Mouse (Mus musculus): ENCODE measurements around the gene Ptgir. TPM values are rescaled to one million over a fixed set of nuclear protein-coding genes. Genes with fewer than 3 reads are reported as not detected.

Gene Ptgir
- polyA plus RNA-seq, 1 experiment from 2014 or later = 2.4 TPM

GRCm38 (mm10) chr7:16917447-16917846 lies 11.2 kb downstream of the Ptgir start:
- Histone ChIP-seq H3K4me2 (no peak overlapping the region), H3K9ac (no peak overlapping the region), H3K9me3 (no peaks in the 10 kb centered on the region), H3K36me3 (peaks cover 47% of the 10 kb centered on the region), H3K27me3 (replicated peaks) (no peaks in the 10 kb centered on the region), H3K4me3 (replicated peaks) (no peak overlapping the region), H3K27ac (no peak overlapping the region), H3K4me1 (peaks cover 39% of the 10 kb centered on the region)
- ATAC-seq (ENCODE audit: insufficient read depth, low FRiP score, low read depth) = no peak
- WGBS = 59% methylated on average over 11 of the region's 11 CpGs

- no peak for ATAC-seq (ENCODE audit: insufficient read depth, low FRiP score, low read depth)
- H3K9me3 ChIP-seq = no peaks in the 10 kb centered on the region
- H3K4me1 ChIP-seq = peaks cover 44% of the 10 kb centered on the region
- no peaks in the 10 kb centered on the region for H3K27me3 ChIP-seq (replicated peaks)
- no peak overlapping the region for H3K4me2 ChIP-seq
- peaks cover 47% of the 10 kb centered on the region for H3K36me3 ChIP-seq
- H3K4me3 ChIP-seq (replicated peaks) = no peak overlapping the region
- H3K9ac ChIP-seq = no peak overlapping the region
- H3K27ac ChIP-seq = no peak overlapping the region
- 75% methylated on average over 9 of the region's 9 CpGs for WGBS
Observed at GRCm38 (mm10) chr7:16918014-16918413, 11.7 kb downstream of the Ptgir start.

GRCm38 (mm10) chr7:16918670-16919069 lies 12.4 kb downstream of the Ptgir start:
- peaks cover 47% of the 10 kb centered on the region for H3K36me3 ChIP-seq
- no peak overlapping the region for H3K9ac ChIP-seq
- peaks cover 46% of the 10 kb centered on the region for H3K4me1 ChIP-seq
- no peaks in the 10 kb centered on the region for H3K9me3 ChIP-seq
- WGBS = 67% methylated on average over 3 of the region's 3 CpGs
- no peak for ATAC-seq (ENCODE audit: insufficient read depth, low FRiP score, low read depth)
- no peaks in the 10 kb centered on the region for H3K27me3 ChIP-seq (replicated peaks)
- no peak overlapping the region for H3K4me2 ChIP-seq
- H3K4me3 ChIP-seq (replicated peaks) = no peak overlapping the region
- no peak overlapping the region for H3K27ac ChIP-seq

GRCm38 (mm10) chr7:16919395-16920149 lies 13.3 kb downstream of the Ptgir start:
- peaks cover 46% of the 10 kb centered on the region for H3K4me1 ChIP-seq
- H3K4me2 ChIP-seq = no peak overlapping the region
- no peak overlapping the region for H3K4me3 ChIP-seq (replicated peaks)
- peaks cover 40% of the 10 kb centered on the region for H3K36me3 ChIP-seq
- no peak for ATAC-seq (ENCODE audit: insufficient read depth, low FRiP score, low read depth)
- H3K27me3 ChIP-seq (replicated peaks) = no peaks in the 10 kb centered on the region
- no peak overlapping the region for H3K27ac ChIP-seq
- no peaks in the 10 kb centered on the region for H3K9me3 ChIP-seq
- no peak overlapping the region for H3K9ac ChIP-seq
- 70% methylated on average over 13 of the region's 13 CpGs for whole genome bisulfite sequencing

GRCm38 (mm10) chr7:16920150-16920579 lies 13.9 kb downstream of the Ptgir start:
- no peak for ATAC-seq (ENCODE audit: insufficient read depth, low FRiP score, low read depth)

GRCm38 (mm10) chr7:16920818-16921791 lies 14.8 kb downstream of the Ptgir start:
- WGBS = 43% methylated on average over 21 of the region's 21 CpGs
- Histone ChIP-seq H3K27me3 (replicated peaks) (no peaks in the 10 kb centered on the region), H3K4me2 (peak overlapping the region; percentile 78), H3K9me3 (no peaks in the 10 kb centered on the region), H3K9ac (peak overlapping the region; percentile 97), H3K36me3 (peaks cover 27% of the 10 kb centered on the region), H3K4me3 (replicated peaks) (peak overlapping the region; percentile 98), H3K27ac (peak overlapping the region; percentile 72), H3K4me1 (peaks cover 46% of the 10 kb centered on the region)
- ATAC-seq (ENCODE audit: insufficient read depth, low FRiP score, low read depth) = no peak

More at GRCm38 (mm10) chr7:16920150-16920579, 13.9 kb downstream of the Ptgir start:
- Histone ChIP-seq H3K4me3 (replicated peaks) (no peak overlapping the region), H3K9me3 (no peaks in the 10 kb centered on the region), H3K4me2 (no peak overlapping the region), H3K9ac (no peak overlapping the region), H3K27ac (no peak overlapping the region), H3K36me3 (peaks cover 34% of the 10 kb centered on the region), H3K27me3 (replicated peaks) (no peaks in the 10 kb centered on the region), H3K4me1 (peaks cover 46% of the 10 kb centered on the region)
- 78% methylated on average over 7 of the region's 7 CpGs for WGBS

- Histone ChIP-seq H3K36me3 (peaks cover 20% of the 10 kb centered on the region), H3K9me3 (no peaks in the 10 kb centered on the region), H3K27ac (peak overlapping the region; percentile 72), H3K4me3 (replicated peaks) (peak overlapping the region; percentile 98), H3K4me1 (peaks cover 46% of the 10 kb centered on the region), H3K9ac (peak overlapping the region; percentile 97; the same call in 1 of the 2 replicates), H3K4me2 (peak overlapping the region; percentile 78), H3K27me3 (replicated peaks) (no peaks in the 10 kb centered on the region)
- 34% methylated on average over 6 of the region's 6 CpGs for WGBS
- no peak for ATAC-seq (ENCODE audit: insufficient read depth, low FRiP score, low read depth)
Observed at GRCm38 (mm10) chr7:16921881-16922335, 15.6 kb downstream of the Ptgir start.

GRCm38 (mm10) chr7:16922360-16922973 lies 16.2 kb downstream of the Ptgir start:
- no peak for ATAC-seq (ENCODE audit: insufficient read depth, low FRiP score, low read depth)

GRCm38 (mm10) chr7:16923283-16924036 lies 17.2 kb downstream of the Ptgir start:
- Histone ChIP-seq H3K4me2 (peak overlapping the region; percentile 78), H3K4me1 (peaks cover 39% of the 10 kb centered on the region), H3K36me3 (peaks cover 4% of the 10 kb centered on the region; the same call in 1 of the 2 replicates), H3K27ac (peak overlapping the region; percentile 97), H3K9me3 (no peaks in the 10 kb centered on the region), H3K9ac (peak overlapping the region; percentile 97), H3K27me3 (replicated peaks) (no peaks in the 10 kb centered on the region), H3K4me3 (replicated peaks) (peak overlapping the region; percentile 98)
- under 1% methylated on average over 57 of the region's 57 CpGs for WGBS
- ATAC-seq (ENCODE audit: insufficient read depth, low FRiP score, low read depth) = no peak; the same call in 1 of the 2 replicates

More at GRCm38 (mm10) chr7:16922360-16922973, 16.2 kb downstream of the Ptgir start:
- WGBS = 34% methylated on average over 10 of the region's 10 CpGs
- H3K36me3 ChIP-seq = peaks cover 14% of the 10 kb centered on the region
- H3K4me1 ChIP-seq = peaks cover 46% of the 10 kb centered on the region
- H3K4me2 ChIP-seq = peak overlapping the region; percentile 78
- H3K27ac ChIP-seq = peak overlapping the region; percentile 72
- no peaks in the 10 kb centered on the region for H3K27me3 ChIP-seq (replicated peaks)
- H3K9ac ChIP-seq = peak overlapping the region; percentile 97
- no peaks in the 10 kb centered on the region for H3K9me3 ChIP-seq
- H3K4me3 ChIP-seq (replicated peaks) = peak overlapping the region; percentile 98

GRCm38 (mm10) chr7:16924037-16924834 lies 17.9 kb downstream of the Ptgir start, which contains the start of gene Calm3:
Gene Calm3 (minus strand): TSS chr7:16924114.
- peak within 1 kb of the TSS; percentile 98 for H3K4me3 ChIP-seq (replicated peaks)
- ATAC-seq (ENCODE audit: insufficient read depth, low FRiP score, low read depth) = peak; percentile 88
- no peaks in the 10 kb centered on the region for H3K9me3 ChIP-seq
- peaks cover 38% of the 10 kb centered on the region for H3K4me1 ChIP-seq
- H3K4me2 ChIP-seq = peak within 1 kb of the TSS; percentile 78
- H3K9ac ChIP-seq = peak within 1 kb of the TSS; percentile 97
- H3K27ac ChIP-seq = peak within 1 kb of the TSS; percentile 97
- H3K27me3 ChIP-seq (replicated peaks) = no peaks in the 10 kb centered on the region
- 2% methylated on average over 64 of the region's 64 CpGs for WGBS
- no peaks in the 10 kb centered on the region for H3K36me3 ChIP-seq
